In genomic region chr6:133875906-133876462, GRCm38 (mm10) we compare ENCODE assay signal across 8 mouse cellular contexts. TPM values are rescaled to one million over a fixed set of nuclear protein-coding genes. Genes with fewer than 3 reads are reported as not detected.
DNase-seq lines count a peak whose midpoint lies in the region.

No protein-coding gene starts in this region.

- intact Hi-C loops in heart, postnatal 10 days (cut with DNase I): loop anchor here (5.0 to 10.0 kb wide), 3 partner anchors 169 to 1229 kb away; no protein-coding TSS in a partner anchor
- intact Hi-C loops in left cerebral cortex, postnatal 14 days (cut with DNase I): no loop called here

- peak; percentile 22 to 69 for DNase-seq in heart, adult 18-20 months
- DNase-seq in heart, adult 9 months (ENCODE audit: low spot score in 2 of 2): no peak
- DNase-seq in CD4-positive helper T cell, adult 2 months (ENCODE audit: low read depth, low spot score): peak; percentile 34
- DNase-seq in brain, adult 2 months (ENCODE audit: low read depth, low spot score): peak; percentile 49
- DNase-seq in heart, postnatal 10 days: peak; percentile 34 to 64
- peak; percentile 14 to 65 for DNase-seq in left cerebral cortex, postnatal 14 days (ENCODE audit: low spot score in 2 of 2)
- peak; percentile 59 for DNase-seq in naive thymus-derived CD4-positive, alpha-beta T cell, adult 2 months (ENCODE audit: low read depth)
- no peak for DNase-seq in spleen, adult 12 weeks (ENCODE audit: low spot score)

RNA-seq across cellular contexts. Expression of gene Kap, which starts 22.4 kb away (rescaled TPM):
- total RNA-seq in heart, adult 18-20 months (2021): not detected
- total RNA-seq in heart, postnatal 10 days (2021): not detected
- not detected for total RNA-seq in left cerebral cortex, postnatal 14 days (2021)

Comparison
In these comparisons a context has a peak if more than half of its experiments do, and no peak if none do; other contexts are left out.
1. DNase-seq: peak in heart, adult 18-20 months (2 of 2), CD4-positive helper T cell, adult 2 months (single experiment), brain, adult 2 months (single experiment), heart, postnatal 10 days (2 of 2), left cerebral cortex, postnatal 14 days (2 of 2) and naive thymus-derived CD4-positive, alpha-beta T cell, adult 2 months (single experiment); none in heart, adult 9 months (0 of 2) and spleen, adult 12 weeks (single experiment).